Mouse (Mus musculus) stomach, embryonic 15.5 days (tissue): ENCODE data around the gene Parp12. TPM values are rescaled to one million over a fixed set of nuclear protein-coding genes. Genes with fewer than 3 reads are reported as not detected.

Experiments
- ATAC-seq: fragments of 200-750 bp; cut with Nextera tagmentation; 2 replicates; pipeline ENCODE4 v1.8.0; 2017; ENCODE audit warnings: low read depth, moderate number of reproducible peaks, moderate TSS enrichment; ENCODE audit not compliant: insufficient read depth, low FRiP score
- H3K27ac ChIP-seq: fragments of 300-500 bp; sonication (generic); 2 replicates; pipeline ENCODE4 v1.5.1; 2015; ENCODE audit warnings: mild to moderate bottlenecking, inconsistent platforms
- H3K27me3 ChIP-seq: fragments of 300-500 bp; sonication (generic); replicated peaks from 2 replicates; pipeline ENCODE4 v1.6.1; 2015; ENCODE audit warnings: inconsistent platforms
- H3K36me3 ChIP-seq: fragments of 300-500 bp; sonication (generic); 2 replicates; pipeline ENCODE4 v1.6.1; 2015; ENCODE audit warnings: inconsistent platforms
- H3K4me1 ChIP-seq: fragments of 300-500 bp; sonication (generic); 2 replicates; pipeline ENCODE4 v1.6.1; 2015; ENCODE audit warnings: inconsistent platforms
- H3K4me2 ChIP-seq: fragments of 300-500 bp; sonication (generic); 2 replicates; pipeline ENCODE4 v1.6.1; 2015; ENCODE audit warnings: mild to moderate bottlenecking, inconsistent platforms
- H3K4me3 ChIP-seq: fragments of 300-500 bp; sonication (generic); replicated peaks from 2 replicates; pipeline ENCODE4 v1.5.1; 2015; ENCODE audit warnings: inconsistent platforms
- H3K9ac ChIP-seq: fragments of 300-500 bp; sonication (generic); 2 replicates; pipeline ENCODE4 v1.6.1; 2015; ENCODE audit warnings: inconsistent platforms
- H3K9me3 ChIP-seq: fragments of 300-500 bp; sonication (generic); 2 replicates; pipeline ENCODE4 v1.6.1; 2016; ENCODE audit warnings: inconsistent platforms
- WGBS: fragments of 180-500 bp; shearing (Covaris S2); methylation state at CpG from one replicate; pipeline ENCODE4 v1.1.7; 2015; 5-methylcytosine and 5-hydroxymethylcytosine counted together
- polyA plus RNA-seq: library from polyadenylated mRNA; unstranded; fragments of >200 nt; fragmentation: Nextera tagmentation; extraction: Ambion mirVana; gene quantifications from 2 replicates; pipeline ENCODE4 v1.2.1, GENCODE M21; 2015

Gene Parp12
- 9.1 and 9.9 TPM in 2 replicates for polyA plus RNA-seq

DNA sequence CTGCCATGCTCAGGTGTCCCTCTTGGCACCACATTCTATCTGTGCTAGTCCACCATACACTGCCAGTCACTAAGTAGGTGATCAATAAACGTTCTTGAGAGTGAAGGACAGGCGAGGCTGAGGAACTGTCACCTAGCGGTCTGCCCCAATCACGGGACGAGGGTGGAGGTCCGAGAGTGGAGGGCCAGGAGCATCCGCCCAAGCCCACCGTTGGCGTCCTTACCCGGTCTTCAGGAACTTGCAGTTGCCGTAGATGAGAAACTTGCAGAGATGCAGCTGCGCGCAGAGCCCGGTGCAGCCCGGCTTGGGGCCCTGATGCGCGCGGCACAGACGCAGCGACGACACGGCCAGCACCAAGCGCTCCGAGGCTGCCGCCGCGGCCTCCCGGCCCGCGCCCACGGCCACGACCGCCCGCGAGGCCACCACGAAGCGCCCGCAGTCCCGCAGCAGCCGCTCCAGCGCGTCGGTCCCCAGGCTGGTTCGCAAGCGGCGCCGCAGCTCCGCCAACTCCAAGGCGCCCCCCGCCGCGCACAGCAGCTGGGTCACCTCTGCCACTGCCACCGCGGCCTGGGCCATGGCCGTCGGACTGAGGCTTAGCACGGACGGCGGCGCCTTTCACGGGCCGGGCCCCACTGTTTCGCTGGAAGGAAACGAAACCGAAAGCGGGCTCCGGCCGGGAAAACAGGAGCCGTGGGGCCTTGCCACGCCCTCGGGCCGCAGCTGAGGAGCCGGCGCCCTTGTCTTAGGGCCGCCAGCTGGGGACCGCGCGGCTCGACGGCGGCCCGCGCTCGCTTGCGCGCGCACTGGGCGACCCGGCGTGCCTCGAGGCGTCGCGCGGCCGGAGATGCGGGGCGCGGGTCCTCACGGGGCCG, at the start of gene Parp12:
Parp12 (minus strand) TSS at position 766 of the 872 bp plus-strand sequence.
- Histone ChIP-seq H3K27ac (peak within 1 kb of the TSS; percentile 69; the same call in 1 of the 2 replicates), H3K4me2 (peak within 1 kb of the TSS; percentile 82)
- WGBS = under 1% methylated on average over 100 of the region's 101 CpGs

DNA sequence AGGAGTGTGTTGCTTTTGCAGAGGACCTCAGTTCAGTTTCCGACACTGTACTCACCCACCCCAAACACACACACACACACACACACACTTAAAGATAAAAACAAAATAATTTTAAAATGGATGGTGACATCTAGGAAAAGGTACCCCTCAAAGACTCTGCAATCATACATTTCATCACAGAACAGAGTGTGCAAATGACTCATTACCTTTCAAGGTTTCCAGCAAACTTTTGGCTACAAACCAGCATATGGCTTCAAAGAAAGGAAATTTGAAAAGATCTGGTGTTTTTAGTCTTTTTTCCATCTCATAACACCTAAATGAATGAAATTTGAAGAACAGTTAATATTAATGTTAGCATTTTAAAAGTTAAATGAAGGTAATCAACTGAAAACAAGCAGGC, 46.7 kb upstream of the Parp12 start:
- no peak for ATAC-seq
- no peaks in the 10 kb centered on the region for H3K4me1 ChIP-seq
- H3K9me3 ChIP-seq = no peaks in the 10 kb centered on the region
- H3K4me3 ChIP-seq = no peak overlapping the region
- 86% methylated on average over 1 of the region's 1 CpGs for WGBS
- H3K9ac ChIP-seq = no peak overlapping the region
- H3K27me3 ChIP-seq = no peaks in the 10 kb centered on the region
- no peak overlapping the region for H3K4me2 ChIP-seq
- peaks cover 6% of the 10 kb centered on the region; the same call in 1 of the 2 replicates for H3K36me3 ChIP-seq
- no peak overlapping the region for H3K27ac ChIP-seq

More for the DNA sequence above, at the start of gene Parp12:
- no peaks in the 10 kb centered on the region for H3K27me3 ChIP-seq
- H3K36me3 ChIP-seq = no peaks in the 10 kb centered on the region
- peak within 1 kb of the TSS; percentile 76 for H3K9ac ChIP-seq
- peak; percentile 86 for ATAC-seq
- no peaks in the 10 kb centered on the region for H3K9me3 ChIP-seq
- H3K4me3 ChIP-seq = peak within 1 kb of the TSS; percentile 91
- H3K4me1 ChIP-seq = peaks cover 6% of the 10 kb centered on the region; the same call in 1 of the 2 replicates

DNA sequence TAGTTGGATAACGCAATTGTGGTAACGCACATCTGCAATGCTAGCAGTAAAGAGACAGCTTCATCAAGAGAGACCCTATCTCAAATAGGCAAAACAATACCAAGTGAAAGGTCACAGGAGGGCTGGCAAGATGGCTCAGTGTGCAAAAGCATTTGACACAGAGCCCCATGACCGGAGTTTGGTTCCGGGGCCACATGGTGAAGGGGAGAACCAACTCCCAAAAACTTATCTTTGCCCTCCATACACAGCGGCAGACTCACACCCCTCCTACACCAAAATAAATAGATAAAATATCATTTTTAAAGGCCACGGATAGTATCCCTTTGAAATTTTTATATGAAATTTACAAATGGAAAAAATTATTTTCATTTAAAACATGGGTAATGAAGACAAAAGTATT, 43.8 kb upstream of the Parp12 start:
- H3K4me2 ChIP-seq = no peak overlapping the region
- H3K27me3 ChIP-seq = no peaks in the 10 kb centered on the region
- H3K9ac ChIP-seq = no peak overlapping the region
- ATAC-seq = no peak
- peaks cover 3% of the 10 kb centered on the region; the same call in 1 of the 2 replicates for H3K36me3 ChIP-seq
- H3K9me3 ChIP-seq = no peaks in the 10 kb centered on the region
- H3K4me3 ChIP-seq = no peak overlapping the region
- 87% methylated on average over 6 of the region's 6 CpGs for WGBS
- H3K4me1 ChIP-seq = no peaks in the 10 kb centered on the region
- H3K27ac ChIP-seq = no peak overlapping the region

DNA sequence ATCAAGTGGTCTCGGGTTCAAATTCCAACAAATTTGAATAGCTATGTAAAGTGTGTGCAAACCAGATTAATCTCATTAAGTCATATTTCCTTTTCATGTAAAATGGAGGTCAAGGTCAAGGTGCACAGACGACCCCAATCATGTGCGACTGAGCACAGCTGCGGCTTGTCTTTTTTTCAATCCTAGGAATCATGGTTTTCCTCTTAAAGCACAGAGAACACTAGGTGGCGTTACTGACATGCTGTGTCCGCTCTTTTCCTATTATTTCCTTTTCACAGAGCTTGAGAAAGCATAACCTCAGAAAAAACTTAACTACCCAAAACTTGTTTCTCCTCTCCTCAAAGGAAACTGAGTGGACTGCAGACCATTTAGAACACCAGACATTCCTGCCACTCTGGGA, 27.9 kb upstream of the Parp12 start:
- H3K36me3 ChIP-seq = peaks cover 24% of the 10 kb centered on the region
- H3K9me3 ChIP-seq = no peaks in the 10 kb centered on the region
- H3K4me3 ChIP-seq = no peak overlapping the region
- no peak overlapping the region for H3K9ac ChIP-seq
- ATAC-seq = no peak
- no peak overlapping the region for H3K27ac ChIP-seq
- no peaks in the 10 kb centered on the region for H3K4me1 ChIP-seq
- H3K4me2 ChIP-seq = no peak overlapping the region
- no peaks in the 10 kb centered on the region for H3K27me3 ChIP-seq
- 57% methylated on average over 6 of the region's 6 CpGs for WGBS

DNA sequence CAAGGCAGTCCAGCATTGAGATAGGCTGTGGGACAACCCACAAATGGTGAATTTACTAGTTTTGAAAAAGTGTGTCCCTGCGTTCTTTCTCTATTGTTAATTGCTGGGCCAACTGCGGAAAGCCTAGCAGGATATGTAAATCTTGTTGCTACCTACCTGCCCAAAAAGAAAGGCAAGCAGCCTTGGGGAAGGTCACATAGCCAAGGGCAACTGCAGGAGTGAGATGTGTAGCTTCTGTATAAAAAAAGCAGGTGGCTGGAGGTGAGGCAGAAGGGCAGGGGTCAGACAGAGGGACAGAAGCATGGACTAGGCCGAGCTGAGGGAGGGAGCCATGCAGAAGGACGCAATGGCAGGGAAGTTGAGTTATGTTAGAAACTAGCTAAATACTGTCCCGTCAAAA, 14.4 kb upstream of the Parp12 start:
- H3K36me3 ChIP-seq = peaks cover 5% of the 10 kb centered on the region
- no peak overlapping the region for H3K4me2 ChIP-seq
- no peak overlapping the region for H3K27ac ChIP-seq
- no peak for ATAC-seq
- H3K4me1 ChIP-seq = no peaks in the 10 kb centered on the region
- no peak overlapping the region for H3K4me3 ChIP-seq
- 79% methylated on average over 5 of the region's 5 CpGs for WGBS
- H3K9me3 ChIP-seq = no peaks in the 10 kb centered on the region
- H3K27me3 ChIP-seq = no peaks in the 10 kb centered on the region
- H3K9ac ChIP-seq = no peak overlapping the region

DNA sequence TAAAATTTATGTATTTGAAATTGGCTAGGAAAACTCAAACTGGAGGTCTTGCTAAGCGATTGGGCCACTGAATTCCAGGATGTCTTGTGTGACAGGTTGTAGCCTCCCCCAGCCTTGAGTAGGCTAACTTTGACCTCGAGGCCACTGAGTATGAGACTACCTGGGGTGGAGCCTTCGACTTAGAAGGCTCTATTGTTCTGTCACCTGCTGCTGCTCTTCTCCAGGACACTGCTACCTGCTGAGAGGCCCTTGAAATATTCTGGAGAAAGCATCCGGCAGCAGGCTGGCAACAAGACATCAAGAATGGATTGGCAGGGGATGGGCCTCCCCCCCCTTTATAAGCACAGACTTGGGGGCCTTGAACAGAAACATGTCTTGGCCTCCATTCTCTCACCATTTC, 13.3 kb upstream of the Parp12 start:
- Histone ChIP-seq H3K4me2 (no peak overlapping the region), H3K36me3 (peaks cover 5% of the 10 kb centered on the region), H3K27me3 (no peaks in the 10 kb centered on the region), H3K27ac (no peak overlapping the region), H3K9ac (no peak overlapping the region), H3K9me3 (no peaks in the 10 kb centered on the region), H3K4me3 (no peak overlapping the region), H3K4me1 (no peaks in the 10 kb centered on the region)
- WGBS = 43% methylated on average over 4 of the region's 4 CpGs
- ATAC-seq = no peak

DNA sequence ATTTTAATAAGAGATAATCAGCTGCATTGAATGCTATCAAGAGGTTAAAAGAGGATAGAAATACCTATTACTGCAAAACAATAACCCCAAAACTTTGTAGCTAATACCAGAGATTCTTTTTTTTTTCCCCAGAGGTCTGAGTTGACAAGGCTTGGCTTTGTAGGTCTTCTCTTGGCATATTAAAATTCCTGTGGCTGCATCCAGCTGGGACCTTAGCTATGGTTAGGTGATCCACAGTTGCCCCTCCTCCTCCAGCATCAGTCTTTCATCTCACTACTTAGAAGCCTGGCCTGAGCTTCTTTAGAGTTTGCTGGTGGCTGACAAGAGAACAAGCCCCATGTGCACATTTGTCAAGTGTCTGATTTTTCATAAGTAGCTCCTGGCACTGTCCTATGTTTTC, 6.6 kb upstream of the Parp12 start:
- H3K27ac ChIP-seq = no peak overlapping the region
- H3K4me3 ChIP-seq = no peak overlapping the region
- H3K4me1 ChIP-seq = no peaks in the 10 kb centered on the region
- H3K9ac ChIP-seq = no peak overlapping the region
- H3K27me3 ChIP-seq = no peaks in the 10 kb centered on the region
- no peaks in the 10 kb centered on the region for H3K9me3 ChIP-seq
- no peak for ATAC-seq
- no peak overlapping the region for H3K4me2 ChIP-seq
- H3K36me3 ChIP-seq = no peaks in the 10 kb centered on the region

DNA sequence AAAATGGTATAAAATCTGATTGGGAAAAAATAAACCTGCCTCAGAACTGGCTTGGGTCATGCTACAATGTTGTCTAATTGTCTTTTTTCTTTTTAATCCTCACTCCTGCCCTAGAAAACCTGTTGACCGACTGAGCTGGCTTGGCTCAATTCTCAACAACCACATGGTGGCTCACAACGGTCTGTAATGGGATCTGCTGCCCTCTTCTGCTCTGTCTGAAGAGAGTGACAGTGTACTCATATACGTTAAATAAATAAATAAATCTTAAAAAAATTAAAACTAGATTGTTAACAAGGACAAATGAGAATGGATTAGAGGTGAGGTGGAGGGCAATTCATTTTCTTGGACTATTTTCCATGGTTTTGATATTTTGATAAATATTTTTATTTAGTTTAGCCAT, 2.5 kb upstream of the Parp12 start:
- Histone ChIP-seq H3K36me3 (no peaks in the 10 kb centered on the region), H3K9me3 (no peaks in the 10 kb centered on the region), H3K4me3 (no peak overlapping the region), H3K4me1 (peaks cover 6% of the 10 kb centered on the region; the same call in 1 of the 2 replicates), H3K27me3 (no peaks in the 10 kb centered on the region), H3K27ac (no peak overlapping the region), H3K4me2 (no peak overlapping the region), H3K9ac (no peak overlapping the region)
- 47% methylated on average over 3 of the region's 3 CpGs for WGBS
- ATAC-seq = no peak

DNA sequence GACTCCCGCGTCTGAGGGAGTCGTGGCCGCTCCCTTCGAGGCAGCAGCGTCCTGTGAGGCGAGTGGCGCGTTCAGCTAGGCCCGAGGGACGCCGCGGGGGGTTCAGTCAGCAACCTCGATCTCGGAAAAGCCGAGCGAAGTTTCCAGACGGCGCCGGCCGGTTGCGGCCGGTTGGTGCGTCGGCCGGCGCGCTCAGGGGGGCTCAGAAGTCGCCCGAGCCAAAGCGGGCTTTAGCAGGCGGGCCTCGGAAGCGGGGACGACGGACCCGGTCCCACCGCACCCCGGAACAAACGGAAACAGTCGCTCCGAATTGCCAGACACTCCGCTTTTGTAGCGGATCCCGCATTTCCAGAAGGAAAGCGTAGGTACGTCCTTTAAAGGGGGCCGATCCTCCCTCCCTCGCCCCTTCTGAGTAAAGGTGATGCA, 320 bp upstream of the Parp12 start:
- H3K27me3 ChIP-seq = no peaks in the 10 kb centered on the region

DNA sequence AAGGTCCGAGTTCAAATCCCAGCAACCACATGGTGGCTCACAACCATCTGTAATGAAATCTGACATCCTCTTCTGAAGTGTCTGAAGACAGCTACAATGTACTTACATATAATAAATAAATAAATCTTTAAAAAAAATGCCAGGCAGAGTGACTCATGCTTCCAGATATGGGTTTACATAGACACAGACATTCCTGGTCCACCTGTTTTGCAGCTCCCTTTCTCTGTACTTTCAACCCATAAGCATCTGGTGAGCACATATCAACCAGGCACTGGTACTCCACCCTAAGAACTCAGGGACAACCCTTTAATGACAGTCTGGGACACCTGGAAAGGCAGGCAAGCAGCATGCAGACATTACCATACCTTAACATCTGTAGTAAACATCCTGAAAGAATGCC, 2.7 kb downstream of the Parp12 start:
- Histone ChIP-seq H3K4me3 (no peak overlapping the region), H3K36me3 (no peaks in the 10 kb centered on the region), H3K9ac (no peak overlapping the region), H3K4me2 (no peak overlapping the region), H3K4me1 (peaks cover 6% of the 10 kb centered on the region; the same call in 1 of the 2 replicates), H3K27ac (no peak overlapping the region), H3K27me3 (no peaks in the 10 kb centered on the region), H3K9me3 (no peaks in the 10 kb centered on the region)
- no peak for ATAC-seq
- 87% methylated on average over 1 of the region's 1 CpGs for WGBS

More for the DNA sequence above, 320 bp upstream of the Parp12 start:
- Histone ChIP-seq H3K4me3 (peak overlapping the region; percentile 91), H3K4me1 (peaks cover 6% of the 10 kb centered on the region; the same call in 1 of the 2 replicates), H3K9ac (peak overlapping the region; percentile 76), H3K27ac (peak overlapping the region; percentile 69; the same call in 1 of the 2 replicates), H3K36me3 (no peaks in the 10 kb centered on the region), H3K9me3 (no peaks in the 10 kb centered on the region), H3K4me2 (peak overlapping the region; percentile 82)
- 12% methylated on average over 49 of the region's 49 CpGs for WGBS
- peak; percentile 13; the same call in 1 of the 2 replicates for ATAC-seq

DNA sequence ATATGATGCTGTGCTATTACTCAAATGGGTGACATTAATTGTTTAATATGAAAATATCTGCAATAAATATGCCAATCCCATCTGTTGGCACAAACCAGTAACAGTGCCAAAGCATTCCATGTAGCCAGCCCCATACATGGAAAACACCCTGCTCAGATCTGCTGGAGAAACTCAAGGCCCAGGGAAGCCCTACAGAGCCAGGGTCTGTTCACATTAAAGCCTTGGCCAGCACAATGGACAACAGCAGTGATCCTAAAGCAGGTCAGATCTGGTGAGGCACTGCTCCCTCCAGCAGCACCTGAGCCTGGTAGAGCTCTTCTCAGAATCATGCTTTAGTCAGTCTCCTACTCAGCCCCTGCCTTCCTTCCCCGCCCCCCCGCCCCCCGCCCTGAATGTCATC, 5.0 kb downstream of the Parp12 start:
- Histone ChIP-seq H3K9ac (no peak overlapping the region), H3K27me3 (no peaks in the 10 kb centered on the region), H3K27ac (no peak overlapping the region), H3K4me3 (no peak overlapping the region), H3K4me2 (no peak overlapping the region), H3K4me1 (no peaks in the 10 kb centered on the region; the same call in 1 of the 2 replicates), H3K9me3 (no peaks in the 10 kb centered on the region), H3K36me3 (no peaks in the 10 kb centered on the region)
- ATAC-seq = no peak
- 85% methylated on average over 3 of the region's 3 CpGs for WGBS

DNA sequence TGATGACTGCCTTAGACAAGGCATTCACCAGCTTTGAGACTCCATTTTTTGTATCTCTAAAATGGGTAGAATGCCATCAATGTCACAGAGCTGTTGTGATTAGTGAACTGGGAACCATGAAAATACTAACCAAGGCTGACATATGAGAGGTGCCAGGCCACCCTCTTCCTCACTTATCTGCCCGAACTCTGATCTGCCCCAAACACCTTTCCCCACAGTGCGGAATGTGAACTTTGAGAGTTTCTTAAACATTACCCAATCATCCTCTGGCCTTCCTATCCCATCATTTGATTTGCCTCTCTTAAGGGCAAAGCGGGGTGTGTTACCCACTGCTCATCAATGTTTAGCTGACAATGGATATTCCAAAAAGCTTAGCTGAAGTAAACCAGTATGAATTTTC, 5.4 kb downstream of the Parp12 start:
- no peak overlapping the region for H3K4me2 ChIP-seq
- H3K27ac ChIP-seq = no peak overlapping the region
- H3K36me3 ChIP-seq = no peaks in the 10 kb centered on the region
- H3K9ac ChIP-seq = no peak overlapping the region
- no peaks in the 10 kb centered on the region; the same call in 1 of the 2 replicates for H3K4me1 ChIP-seq
- 89% methylated on average over 3 of the region's 3 CpGs for WGBS
- no peak overlapping the region for H3K4me3 ChIP-seq
- no peaks in the 10 kb centered on the region for H3K9me3 ChIP-seq
- ATAC-seq = no peak
- no peaks in the 10 kb centered on the region for H3K27me3 ChIP-seq
